Mouse (Mus musculus): ENCODE results near the gene Vmn1r221.
"Not testable (repeated sequence)": the region's sequence is repeated elsewhere in the genome, so short reads cannot be mapped to it uniquely, and the experiment has no call there.

Vmn1r221 gene

DNA sequence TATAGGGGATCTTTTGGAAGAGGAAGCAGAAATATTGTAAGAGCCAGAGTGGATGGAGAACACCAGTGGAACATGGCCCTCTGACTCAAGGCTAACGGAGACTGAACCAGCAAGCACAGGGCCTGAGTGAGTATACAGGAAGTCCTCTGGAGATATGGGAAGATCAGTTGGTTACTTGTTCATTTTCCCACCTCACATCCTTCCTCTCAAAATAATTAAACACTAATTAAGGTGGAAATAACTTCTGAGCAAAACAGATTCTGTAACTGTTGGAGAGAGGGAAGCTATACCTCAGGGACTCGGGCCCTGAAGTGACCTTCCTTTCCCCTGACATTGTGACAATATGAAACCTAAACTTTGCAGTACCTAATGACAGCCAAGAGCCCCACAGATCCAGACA, at the start of gene Vmn1r221:
TSS of gene Vmn1r221 (plus strand) at position 301 of the 400 bp plus-strand sequence.
- DNase-seq: not testable (repeated sequence)

DNA sequence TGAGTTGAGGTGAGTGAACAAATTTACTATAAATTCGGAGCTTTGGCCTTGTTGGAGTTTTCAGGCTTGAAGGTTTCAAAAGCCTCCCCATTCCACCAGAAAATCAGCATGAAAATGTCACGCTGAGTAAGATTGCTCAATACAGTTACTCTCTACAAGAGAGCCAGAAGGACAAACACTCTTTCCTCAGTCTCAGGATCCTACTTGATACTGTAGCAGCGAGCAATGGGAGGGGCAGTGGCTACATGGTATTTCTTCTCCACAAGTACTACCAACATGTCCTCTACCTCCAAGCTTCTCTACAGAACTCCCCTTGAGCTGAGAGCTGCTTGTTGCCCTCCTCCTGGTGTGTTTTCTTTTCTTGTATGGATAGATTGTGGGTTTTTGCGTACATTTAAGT, 47.5 kb upstream of the Vmn1r221 start:
- DNase-seq: not testable (repeated sequence)

DNA sequence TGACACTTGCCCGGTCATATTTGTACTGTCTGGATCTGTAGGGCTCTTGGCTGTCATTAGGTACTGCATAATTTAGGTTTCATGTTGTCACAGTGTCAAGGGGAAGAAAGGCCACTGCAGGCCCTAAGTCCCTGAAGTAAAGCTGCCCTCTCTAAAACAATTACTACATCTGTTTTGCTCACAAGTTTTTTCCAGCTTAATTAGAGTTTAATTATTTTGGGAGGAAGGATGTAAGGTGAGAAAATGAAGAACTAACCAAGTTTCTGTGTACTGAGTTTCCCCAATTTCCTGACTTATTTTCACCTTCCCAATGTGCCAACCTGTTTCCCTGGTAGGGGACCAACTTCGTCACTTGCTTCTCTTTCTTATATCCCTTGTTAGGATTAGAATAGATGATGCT, 26.1 kb upstream of the Vmn1r221 start, which contains the start of gene Vmn1r220:
TSS of gene Vmn1r220 (minus strand) at position 101 of the 400 bp plus-strand sequence.
- DNase-seq: no peak

DNA sequence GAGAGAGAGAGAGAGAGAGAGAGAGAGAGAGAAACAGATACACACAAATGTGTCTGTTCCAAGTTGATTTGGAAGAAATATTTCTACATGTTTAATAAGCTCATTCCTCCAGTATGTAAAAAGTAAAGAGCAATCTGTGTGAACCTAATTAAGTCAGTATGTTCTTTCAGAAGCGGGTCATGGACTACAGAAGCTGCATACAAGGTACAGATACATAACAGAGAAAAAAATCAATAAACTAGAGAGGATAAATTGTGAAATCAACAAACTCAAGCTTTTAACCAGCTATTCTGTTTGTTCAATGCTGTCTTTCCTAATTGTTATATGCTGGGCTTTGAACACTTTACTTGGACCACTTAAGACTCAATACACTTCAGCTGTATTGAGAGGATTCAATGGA, 10.0 kb upstream of the Vmn1r221 start:
- DNase-seq: not testable (repeated sequence)

DNA sequence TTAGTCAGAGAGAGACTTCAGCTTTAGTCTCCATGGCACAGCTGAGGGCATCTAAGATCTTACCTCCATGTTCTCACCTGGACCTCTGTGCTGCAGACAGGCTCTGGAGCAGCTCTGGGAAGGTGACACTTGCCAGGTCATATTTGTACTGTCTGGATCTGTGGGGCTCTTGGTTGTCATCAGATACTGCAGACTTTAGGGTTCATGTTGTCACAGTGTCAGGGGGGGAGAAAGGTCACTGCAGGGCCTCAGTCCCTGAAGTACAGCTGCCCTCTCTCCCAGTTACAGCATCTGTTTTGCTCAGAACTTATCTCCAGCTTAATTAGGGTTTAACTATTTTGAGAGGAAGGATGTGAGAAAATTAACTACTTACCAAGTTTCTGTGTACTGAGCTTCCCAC, 21.9 kb downstream of the Vmn1r221 start, which contains the start of gene Vmn1r222:
TSS of gene Vmn1r222 (minus strand) at position 101 of the 400 bp plus-strand sequence.
- DNase-seq: not testable (repeated sequence)

DNA sequence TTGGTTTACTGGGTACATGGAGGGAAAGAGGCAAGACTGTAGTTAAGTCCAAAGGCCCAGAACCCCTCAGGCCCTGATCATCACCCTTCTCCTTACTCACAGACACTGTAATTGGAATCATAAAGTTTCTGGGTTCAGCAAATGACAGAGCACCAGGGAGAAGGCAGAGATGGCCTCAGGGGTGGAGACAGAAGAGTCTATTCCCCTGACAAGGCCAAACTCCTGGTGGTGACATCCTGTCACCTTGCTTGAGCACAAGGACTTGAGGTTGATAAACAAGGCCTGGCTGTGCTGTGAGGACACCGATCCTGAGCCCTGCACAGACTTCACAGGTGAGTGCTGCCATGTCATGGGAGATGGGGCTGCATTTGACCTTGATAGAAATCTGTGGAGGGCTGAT, 32.9 kb downstream of the Vmn1r221 start, which contains the start of gene Vmn1r223:
TSS of gene Vmn1r223 (plus strand) at position 301 of the 400 bp plus-strand sequence.
- DNase-seq: not testable (repeated sequence)

DNA sequence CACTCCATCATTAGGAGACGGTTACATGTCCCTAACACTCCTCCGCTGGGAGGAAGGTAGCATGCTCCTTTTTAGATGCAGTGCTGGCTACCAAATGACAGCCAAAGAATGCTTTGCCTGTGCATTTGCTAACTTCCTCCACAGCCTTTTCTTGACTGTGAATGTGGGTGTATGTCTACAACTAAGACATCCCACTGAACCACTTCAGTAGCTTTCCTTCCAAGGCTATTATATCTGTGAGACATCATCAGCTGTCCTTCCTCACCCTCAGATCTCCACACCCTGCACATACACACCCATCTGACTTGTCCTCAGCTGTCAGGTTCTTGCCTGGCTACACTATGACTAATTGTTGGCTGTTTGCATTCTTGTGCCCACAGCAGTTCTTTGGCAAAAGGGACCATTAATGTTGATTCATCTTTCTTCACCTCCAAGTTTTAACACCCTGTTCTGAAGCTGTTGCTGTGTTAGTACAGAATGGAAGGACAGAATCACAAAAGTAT, 44.7 kb downstream of the Vmn1r221 start:
- no peak for DNase-seq

DNA sequence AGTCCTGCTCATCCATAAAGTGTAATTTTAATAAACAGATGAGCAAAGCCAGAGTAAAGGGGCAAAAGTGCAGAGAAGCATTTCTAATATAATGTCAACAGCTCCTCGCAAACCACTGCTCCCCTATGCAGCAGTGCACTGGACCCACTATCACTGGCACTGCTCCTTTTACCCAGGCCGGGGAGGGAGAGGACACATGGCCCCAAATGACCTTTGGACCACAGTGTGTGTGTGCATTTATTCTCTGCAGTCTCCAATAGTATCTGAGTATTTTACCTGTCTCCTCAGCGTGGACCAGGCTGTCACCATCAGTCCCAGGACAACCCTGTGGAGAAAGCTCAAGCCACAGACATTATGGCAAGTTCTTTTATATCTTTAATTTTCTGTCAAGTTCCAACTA, 54.7 kb downstream of the Vmn1r221 start:
- DNase-seq: not testable (repeated sequence)

DNA sequence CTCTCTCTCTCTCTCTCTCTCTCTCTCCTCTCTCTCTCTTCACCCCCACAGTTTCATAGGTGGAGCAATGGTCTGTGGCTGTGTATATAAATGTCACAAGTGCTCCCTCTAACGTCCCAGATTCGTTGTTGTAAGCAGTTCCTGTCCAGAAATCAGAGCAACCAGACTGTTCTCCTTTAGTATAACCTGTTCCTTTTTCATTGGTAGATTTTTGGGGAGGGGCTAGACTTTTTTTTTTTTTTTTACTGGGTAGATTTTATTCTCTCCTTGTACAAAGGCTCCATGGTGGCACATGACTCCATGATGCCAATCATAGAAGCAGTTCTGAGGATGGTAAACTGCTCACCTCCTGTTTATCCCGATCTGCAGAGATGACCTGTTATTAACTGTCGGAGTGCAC, 55.2 kb downstream of the Vmn1r221 start:
- not testable (repeated sequence) for DNase-seq

DNA sequence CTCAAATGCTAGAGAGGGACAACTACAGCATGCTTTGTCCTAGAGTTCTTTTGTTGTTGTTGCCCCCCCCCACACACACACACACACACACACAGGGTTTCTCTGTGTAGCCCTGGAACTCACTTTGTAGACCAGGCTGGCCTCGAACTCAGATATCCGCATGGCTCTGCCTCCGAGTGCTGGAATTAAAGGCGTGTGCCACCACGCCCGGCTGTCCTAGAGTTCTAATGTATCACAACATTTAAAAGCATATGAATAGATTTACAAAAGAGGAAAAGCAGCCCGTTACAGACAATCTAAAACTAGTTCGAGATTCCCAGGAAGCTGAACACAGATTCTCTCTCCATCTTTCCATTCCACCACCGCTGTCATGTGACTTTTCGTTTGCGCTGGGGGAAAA, 55.8 kb downstream of the Vmn1r221 start:
- no peak for DNase-seq

DNA sequence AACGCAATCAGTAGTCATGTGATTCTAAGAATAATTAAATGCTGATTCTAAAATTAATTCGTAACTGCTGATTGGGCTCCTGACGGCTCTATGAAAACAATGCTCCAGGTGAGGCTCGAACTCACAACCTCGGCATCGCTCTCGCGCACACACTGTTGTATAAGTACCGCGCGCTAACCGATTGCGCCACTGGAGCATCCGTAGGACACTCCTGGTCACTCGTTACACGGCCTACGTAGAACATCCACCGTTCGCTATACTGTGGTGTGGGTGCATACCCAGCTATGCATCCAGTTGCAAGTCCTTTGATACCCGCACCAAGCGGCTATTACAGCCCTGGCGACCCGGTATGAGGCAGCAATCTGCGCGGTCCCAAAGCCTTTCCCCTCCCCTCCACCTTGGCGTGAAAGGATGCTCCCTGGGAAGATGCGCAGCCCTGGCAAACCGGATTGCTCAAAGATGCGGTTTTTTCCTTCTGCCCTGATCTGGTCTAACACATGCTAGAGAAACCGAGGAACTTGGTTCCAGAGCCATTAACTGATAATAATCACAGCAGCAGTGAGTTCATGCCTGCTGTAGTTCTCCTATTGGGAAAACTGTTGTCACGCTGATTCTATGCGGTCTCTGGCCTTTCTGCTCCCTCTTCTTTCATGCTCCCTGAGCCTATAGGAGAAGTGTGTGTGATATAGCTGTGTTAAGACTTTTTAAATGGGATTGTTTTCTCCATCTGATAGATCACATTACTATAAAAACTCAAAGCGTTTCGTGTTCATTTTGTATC, 56.6 kb downstream of the Vmn1r221 start:
- DNase-seq: no peak

All from kidney, postnatal 25 days (tissue).